Mouse (Mus musculus): ENCODE measurements around the gene Tpp2. TPM values are rescaled to one million over a fixed set of nuclear protein-coding genes. Genes with fewer than 3 reads are reported as not detected.
A peak's percentile ranks its signal among the peaks of the same experiment; 100 is the strongest.
"Not testable (repeated sequence)": the region's sequence is repeated elsewhere in the genome, so short reads cannot be mapped to it uniquely, and the experiment has no call there.

The Tpp2 gene
- total RNA-seq, 2 experiments from 2014 or later, result 49.4 to 51.6 TPM

DNA sequence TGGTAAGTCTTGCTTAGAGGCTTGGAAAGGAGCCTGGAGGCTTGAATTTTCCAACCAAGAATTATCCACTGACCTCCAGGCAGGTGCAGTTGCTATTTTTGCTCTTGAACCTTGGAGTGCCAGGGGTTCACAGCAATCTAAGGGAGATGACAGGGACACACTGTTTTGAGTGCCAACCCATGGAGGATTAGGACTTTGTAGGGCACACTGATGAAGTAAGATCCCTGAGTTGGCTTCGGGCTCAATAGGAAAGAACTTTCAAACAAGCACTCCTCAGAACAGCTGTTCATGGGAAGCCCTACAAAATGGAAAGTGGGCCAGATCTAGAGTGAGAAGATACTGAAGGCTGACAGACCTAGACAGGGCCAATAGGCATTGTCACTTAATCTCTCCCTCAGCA, 89.2 kb downstream of the Tpp2 start:
- DNase-seq, result no peak

DNA sequence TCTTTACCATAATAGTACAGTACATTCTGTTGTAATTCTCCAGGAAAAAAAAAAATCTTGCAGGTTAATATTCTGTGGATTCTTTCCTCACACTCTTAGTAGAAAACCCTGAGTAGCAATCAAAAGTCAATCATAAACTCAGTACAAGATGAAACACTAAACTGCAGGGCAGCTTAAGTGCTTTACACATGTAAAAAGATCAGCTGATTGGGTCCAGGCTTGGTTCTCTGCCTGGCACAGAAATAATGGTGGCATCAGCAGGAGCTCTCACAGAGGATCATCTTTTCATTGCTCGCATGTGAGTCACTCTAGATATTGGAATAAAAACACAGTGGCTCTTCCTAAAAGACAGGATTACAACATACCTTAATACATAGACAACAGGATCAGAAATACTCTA, 94.2 kb downstream of the Tpp2 start:
- no peak for DNase-seq

- DNase-seq, result no peak
These were observed 98.8 kb downstream of the Tpp2 start for GRCm38 (mm10) chr1:44032213-44032612.

DNA sequence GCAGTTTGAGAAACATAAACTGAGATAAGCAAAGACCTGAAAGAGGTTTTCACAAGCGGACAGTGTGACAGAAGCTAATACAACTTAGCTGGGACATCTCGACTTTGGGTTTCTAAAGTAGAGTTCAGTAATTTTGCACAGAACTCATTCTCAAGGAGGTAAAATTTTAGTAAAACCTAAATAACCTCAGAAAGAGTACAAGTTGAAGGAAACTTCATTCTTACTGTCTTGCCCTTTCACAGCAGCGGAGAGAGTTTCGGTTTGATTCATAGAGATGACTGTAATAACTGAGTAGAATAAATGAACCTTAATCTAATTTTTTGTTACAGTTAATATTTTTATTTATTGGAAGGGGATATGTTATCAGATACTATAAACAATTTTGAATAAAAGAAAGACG, 99.5 kb downstream of the Tpp2 start:
- no peak for DNase-seq

DNA sequence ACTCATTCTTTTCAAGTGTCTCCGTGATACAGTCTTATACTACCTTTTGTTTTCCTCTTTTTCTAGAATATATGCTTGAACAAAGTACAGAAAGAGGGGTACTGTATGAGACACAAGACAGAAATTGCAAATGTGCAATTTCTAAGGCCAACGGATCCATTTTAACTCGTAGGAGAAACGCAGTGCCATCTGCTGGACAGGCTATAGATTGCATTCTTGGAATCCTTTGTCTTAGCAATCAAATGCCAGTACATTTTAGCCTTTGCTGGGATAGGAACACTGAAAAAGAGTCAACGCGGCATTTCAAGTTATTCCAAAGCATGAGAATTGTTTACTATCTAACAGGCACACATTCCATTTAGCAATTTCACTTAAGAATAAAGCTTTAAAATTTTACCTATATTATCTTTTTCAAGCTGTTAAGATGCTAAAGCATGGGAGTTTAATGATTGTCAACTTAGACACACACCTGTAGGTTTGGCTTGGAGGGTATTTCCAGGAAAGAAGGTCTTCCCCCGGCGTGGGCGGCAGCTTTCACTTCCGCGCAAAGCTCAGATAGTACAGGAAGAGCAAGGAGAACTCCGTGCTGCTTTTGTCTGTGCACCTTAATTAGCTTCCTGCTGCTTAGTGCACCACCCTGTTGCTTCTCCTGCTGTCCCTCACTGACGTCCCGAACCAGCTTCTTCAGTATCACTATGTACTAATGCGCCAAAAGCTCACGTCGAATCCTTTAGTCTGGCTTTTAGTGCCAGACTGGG, 108.5 kb downstream of the Tpp2 start:
- peak; percentile 75 for DNase-seq

DNA sequence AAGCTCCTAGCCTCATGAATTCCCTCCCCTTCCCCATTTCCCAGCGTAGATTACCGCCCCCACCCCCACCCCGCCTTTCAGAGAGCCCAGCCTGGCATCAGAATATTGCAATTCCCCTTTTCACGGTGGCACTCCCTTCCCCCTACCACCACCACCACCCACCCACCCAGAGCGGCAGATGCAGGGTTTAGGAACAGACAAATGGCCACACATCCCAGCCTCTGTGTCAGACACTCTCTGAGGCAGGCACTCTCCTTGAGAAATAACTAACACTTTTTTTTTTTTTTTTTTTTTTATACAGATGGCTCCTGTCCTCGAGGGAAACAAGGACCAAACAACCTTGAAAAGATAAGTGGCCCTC, 109.1 kb downstream of the Tpp2 start:
- no peak for DNase-seq

DNA sequence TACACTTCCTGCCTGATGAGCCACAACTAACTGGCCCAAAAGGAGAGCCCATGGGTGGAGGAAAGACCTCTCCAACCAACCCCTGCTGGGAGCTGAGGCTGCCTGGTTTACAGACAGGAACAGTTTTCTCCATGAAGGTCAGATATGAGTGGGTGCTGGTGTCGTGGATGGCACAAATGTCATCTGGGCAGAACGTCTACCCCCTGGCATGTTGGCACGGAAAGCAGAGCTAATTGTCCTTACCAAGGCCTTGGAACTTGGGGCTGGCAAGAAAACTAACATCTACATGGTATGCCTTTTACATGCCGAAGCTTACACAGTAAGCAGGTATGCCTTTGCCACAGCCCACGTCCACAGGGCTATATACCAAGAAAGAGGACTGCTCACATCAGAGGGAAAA, 112.2 kb downstream of the Tpp2 start:
- not testable (repeated sequence) for DNase-seq

- DNase-seq, result no peak
These were observed 113.1 kb downstream of the Tpp2 start for GRCm38 (mm10) chr1:44046556-44046955.

Small RNA genes lying within 50 kb of the gene (microRNA-seq; reads per million reads assigned to microRNA genes)
- 0 reads per million in 2 experiments for gene Gm24180

Other genes starting within 250 kb of the Tpp2 start
- 1 to 10 TPM; 4.9 to 5.4 TPM for gene 1500015O10Rik, start 203.0 kb upstream of the Tpp2 start, total RNA-seq (2021)
- 10 to 100 TPM; 15.7 to 18.9 TPM for gene Uxs1, start 105.8 kb upstream of the Tpp2 start, total RNA-seq (2021)
- gene Mettl21c, start 86.4 kb downstream of the Tpp2 start, total RNA-seq (2021), result not detected
- gene Gm8251, start 128.3 kb downstream of the Tpp2 start, total RNA-seq (2021), result under 1 TPM in 1 of 2 experiments, not detected in 1; 0.05 TPM
- gene Tex30, start 168.8 kb downstream of the Tpp2 start, total RNA-seq (2021), result 10 to 100 TPM; 17.2 to 20.7 TPM
- gene Kdelc1, start 185.2 kb downstream of the Tpp2 start, total RNA-seq (2021), result 10 to 100 TPM; 26.7 to 28.9 TPM
- gene Bivm, start 185.3 kb downstream of the Tpp2 start, total RNA-seq (2021), result 10 to 100 TPM; 11.3 to 13.8 TPM
- 10 to 100 TPM; 16.9 to 20.1 TPM for gene Ercc5, start 214.1 kb downstream of the Tpp2 start, total RNA-seq (2021)

Data from heart, postnatal 4 days (tissue).